Mouse (Mus musculus): Measurements from ENCODE around the gene Eif4ebp2. TPM values are rescaled to one million over a fixed set of nuclear protein-coding genes. Genes with fewer than 3 reads are reported as not detected.

Gene Eif4ebp2
- 100 to 1,000 TPM; 103 to 109 TPM for total RNA-seq (2021)
- long read RNA-seq, experiment 1, full-length matches to known transcripts = 19 of 44 reads
- long read RNA-seq, experiment 1, partial matches to known transcripts = 1 of 44 reads
- long read RNA-seq, experiment 1, other reads (novel, unspliced or antisense) = 24 of 44 reads
- long read RNA-seq, experiment 2, full-length matches to known transcripts = 10 of 43 reads
- long read RNA-seq, experiment 2, partial matches to known transcripts = 1 of 43 reads
- long read RNA-seq, experiment 2, other reads (novel, unspliced or antisense) = 32 of 43 reads

DNA sequence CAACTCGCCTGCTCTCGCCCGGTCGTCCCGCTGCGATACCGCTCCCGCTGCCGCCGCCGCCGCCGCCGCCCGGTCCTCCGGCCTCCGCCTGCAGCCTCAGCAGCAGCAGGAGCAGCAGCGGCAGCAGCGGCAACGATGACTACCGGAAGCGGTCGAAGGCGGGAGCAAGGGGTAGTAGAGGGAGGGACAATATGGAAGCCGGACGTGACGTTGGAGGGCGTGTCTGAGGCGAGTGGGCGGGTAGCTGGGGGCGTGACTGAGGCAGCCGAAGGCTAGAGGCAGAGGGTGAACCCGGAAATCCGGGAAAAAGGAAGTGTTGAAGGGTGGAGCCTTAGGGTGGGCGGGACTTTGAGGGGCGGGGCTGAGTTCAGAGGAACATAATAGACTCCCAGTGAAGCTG, at the start of gene Eif4ebp2:
Gene Eif4ebp2 (minus strand): TSS at position 17 of the 400 bp plus-strand sequence.
- peak; percentile 98 for DNase-seq

DNA sequence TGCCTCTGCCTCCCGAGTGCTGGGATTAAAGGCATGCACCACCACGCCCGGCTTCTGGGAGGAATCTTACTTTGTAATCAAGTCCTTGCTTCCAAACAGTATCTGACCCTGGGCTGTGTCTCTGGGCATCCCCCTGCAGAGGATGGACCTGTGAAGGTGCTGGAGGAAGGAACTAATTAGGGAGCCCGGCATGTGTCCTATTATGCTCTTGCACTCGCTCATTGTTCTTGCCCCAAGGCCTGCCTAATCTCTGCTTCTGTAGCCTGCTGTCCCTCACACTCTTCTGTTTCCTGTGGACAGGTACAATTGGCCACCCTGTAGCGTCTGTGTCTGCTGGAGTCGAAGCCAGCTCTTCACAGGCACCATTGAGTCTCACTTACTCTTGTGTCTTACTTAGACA, 48.3 kb upstream of the Eif4ebp2 start:
- DNase-seq = no peak

GRCm38 (mm10) chr10:61499505-61500466, 47.3 kb upstream of the Eif4ebp2 start:
- no peak for DNase-seq

DNA sequence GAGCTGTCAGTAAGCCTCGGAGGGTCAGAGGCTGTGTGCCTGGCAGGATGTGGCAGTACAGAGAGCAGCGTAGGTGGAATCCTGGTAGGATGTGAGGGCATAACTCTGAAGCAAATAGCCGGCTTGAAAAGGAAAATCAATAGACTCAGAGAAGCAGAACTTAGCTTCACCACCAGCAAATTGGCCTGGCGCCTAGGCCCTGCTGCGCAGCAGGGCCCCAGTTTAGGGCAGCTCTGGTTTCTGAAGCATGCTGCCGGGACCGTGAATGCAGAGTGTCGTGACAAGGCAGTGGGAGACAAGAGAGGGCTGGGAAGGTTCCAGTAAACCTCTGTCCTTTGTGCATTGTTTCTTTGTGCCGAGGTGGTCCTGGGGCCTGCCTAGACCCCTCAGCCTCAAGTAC, 43.8 kb upstream of the Eif4ebp2 start:
- peak; percentile 35 for DNase-seq

DNA sequence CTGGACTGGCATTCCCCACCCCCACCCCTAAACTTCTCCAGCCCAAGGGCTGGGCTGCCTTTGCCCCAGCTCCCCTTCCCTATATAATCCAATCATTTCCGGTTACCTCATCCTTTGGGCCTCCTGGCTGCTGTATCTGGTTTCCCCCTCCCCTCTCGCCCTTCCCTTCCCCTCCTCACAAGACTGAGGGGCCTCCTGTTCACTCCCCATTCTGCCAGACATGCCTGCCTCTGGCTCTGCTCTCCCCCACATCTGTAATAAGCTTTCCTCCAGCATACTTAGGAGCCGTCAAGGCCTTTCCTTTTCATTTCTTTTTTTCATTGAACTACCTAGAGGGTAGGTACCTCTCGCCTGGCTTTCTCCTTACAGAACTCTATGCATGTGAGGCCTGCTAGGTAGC, 43.0 kb upstream of the Eif4ebp2 start:
- DNase-seq = no peak

- peak; percentile 83 for DNase-seq
Observed at GRCm38 (mm10) chr10:61492040-61492439, 39.6 kb upstream of the Eif4ebp2 start.

- DNase-seq = no peak
Observed at GRCm38 (mm10) chr10:61491573-61491972, 39.1 kb upstream of the Eif4ebp2 start.

- no peak for DNase-seq
Observed at GRCm38 (mm10) chr10:61488522-61489110, 36.2 kb upstream of the Eif4ebp2 start.

DNA sequence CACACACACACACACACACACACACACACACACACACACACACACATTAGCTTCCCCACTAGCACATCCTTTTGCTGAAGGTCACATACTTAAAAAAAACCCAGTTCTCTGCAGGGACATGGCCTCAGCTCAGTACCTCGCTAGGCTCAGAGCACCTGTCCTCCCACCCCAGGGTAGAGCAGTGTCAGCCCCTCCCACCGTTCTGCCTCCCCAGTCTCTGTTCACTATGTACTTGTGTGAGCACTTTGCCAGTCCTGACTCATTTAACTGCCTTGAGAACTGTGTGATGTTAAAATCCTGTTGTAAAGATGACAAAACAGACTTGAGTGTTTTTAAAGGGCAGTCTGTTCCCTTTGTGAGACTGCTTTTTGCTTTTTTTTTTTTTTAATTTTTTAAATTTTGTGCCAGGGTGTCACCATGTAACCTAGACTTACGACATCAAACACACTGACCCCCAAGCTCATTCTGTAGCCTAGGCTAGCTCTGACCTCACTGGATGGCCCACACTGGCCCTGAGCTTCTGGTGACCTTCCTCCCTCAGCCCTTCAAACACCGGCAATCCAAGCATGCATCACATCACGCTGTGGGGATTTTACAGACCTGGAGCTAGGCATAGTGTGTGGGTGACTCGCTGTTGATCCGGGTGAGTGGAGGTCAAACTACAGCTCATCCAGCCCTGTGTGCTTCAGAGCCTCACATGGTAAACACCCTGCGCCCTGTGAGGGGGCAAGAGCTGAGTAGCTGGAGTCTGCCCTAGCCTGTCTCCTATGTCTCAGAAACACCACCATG, 34.3 kb upstream of the Eif4ebp2 start:
- DNase-seq = no peak

DNA sequence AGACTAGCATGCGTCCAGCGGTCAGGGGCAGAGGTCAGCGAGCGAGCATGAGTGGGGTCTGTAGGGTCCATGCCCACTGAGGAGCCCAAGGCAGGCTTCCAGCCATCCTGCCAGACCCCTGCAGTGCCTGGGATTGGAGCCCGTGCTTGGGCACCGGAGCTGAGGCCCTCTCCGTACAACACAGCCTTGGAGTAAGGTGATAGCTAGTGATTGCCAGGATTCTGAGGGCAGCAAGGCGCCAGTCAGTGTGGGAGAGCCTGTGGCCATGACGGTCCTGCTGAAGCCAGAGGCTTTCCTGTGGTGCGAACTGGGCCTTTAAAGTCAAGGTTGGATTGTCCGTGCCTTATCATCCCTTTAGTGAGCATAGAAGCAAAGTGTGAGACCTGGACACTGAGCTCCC, 32.3 kb upstream of the Eif4ebp2 start:
- no peak for DNase-seq

- DNase-seq = no peak
Observed at GRCm38 (mm10) chr10:61482771-61483170, 30.3 kb upstream of the Eif4ebp2 start.

- no peak for DNase-seq
Observed at GRCm38 (mm10) chr10:61480488-61480887, 28.0 kb upstream of the Eif4ebp2 start.

DNA sequence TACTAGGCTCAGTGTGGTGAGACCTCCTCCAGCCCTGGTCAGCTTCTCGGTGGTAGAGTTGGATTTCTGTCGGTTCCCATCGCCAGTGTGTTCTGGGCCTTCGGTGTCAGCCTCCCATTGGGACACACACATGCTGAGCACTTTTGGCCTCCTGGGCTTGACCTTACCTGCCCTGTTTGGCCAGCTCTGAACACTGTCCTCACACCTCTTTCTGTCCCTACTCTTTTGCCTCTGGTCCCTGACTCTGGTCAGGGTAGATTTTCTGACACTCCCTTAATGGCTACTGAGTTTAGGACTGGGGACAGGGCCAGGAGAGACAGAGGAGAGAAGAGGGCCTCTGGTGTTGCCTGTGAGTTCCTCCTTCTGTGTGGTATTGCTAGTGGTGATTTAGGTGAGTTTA, 27.5 kb upstream of the Eif4ebp2 start:
- DNase-seq = no peak

- DNase-seq = no peak
Observed at GRCm38 (mm10) chr10:61479461-61479860, 27.0 kb upstream of the Eif4ebp2 start.

GRCm38 (mm10) chr10:61476440-61477165, 24.1 kb upstream of the Eif4ebp2 start:
- DNase-seq = peak; percentile 64

DNA sequence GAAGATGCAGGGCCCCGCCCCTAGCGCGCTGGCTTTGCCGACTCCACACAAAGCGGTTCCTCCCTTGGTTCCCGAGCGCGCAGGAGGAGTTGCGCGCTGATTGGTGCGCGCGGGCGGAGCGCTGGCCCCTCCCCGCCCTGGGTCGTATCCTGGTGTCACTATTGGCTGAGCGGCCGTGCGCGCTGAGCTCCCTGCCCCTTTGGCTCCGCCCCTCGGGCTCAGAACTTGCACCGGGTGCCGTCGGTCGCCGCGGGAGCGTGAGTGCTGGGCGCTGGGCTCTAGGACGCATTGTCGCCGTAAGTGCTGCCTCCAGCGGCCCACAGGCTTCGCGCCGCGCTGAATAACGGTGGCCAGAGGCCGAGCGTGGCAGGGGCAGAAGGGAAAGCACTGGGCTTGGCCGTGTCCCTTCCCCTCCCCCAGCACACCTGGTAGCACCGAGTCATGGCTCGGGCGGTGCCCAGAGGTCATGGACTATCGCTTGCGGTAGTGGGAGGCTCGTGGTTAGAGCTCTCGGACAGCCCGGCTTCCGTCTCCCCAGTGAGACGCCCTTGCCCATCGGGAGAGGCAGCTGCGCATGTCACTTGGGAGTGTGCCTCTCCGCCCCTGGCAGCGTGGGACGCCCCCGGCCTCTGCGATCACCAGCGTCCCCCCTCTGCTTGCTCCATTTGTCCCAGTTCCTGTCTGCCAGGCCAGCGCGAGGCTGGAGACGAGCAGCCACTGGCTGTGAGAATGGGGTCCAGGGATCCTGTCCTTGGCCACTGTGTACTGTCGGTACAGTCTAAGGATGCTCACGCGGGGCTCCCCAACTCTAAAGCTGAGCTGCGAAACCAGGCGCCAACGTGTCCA, 23.4 kb upstream of the Eif4ebp2 start, which contains the start of gene Lrrc20:
Gene Lrrc20 (plus strand): TSS at position 208 of the 846 bp plus-strand sequence.
- DNase-seq = peak; percentile 92

- DNase-seq = no peak
Observed at GRCm38 (mm10) chr10:61474344-61474743, 21.9 kb upstream of the Eif4ebp2 start.

DNA sequence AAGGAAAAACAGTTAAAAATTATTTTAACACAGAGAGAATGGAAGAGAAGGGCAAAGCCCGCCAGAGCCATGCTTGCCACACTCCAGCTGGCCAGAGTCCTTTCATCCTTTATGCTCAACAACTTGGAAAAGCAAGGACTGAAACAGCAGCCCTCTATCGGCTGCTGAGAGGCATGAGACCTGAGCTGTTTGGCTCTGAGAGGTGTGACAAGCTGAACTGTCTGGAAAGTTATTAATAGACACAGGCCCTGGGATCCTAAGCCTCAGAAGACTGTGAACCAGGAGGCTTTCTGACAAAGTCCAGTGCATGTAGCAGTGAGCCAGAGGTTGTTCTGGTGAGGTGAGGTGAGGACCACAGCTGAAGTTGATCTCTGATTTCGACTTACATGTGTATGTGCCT, 21.2 kb upstream of the Eif4ebp2 start:
- no peak for DNase-seq

- no peak for DNase-seq
Observed at GRCm38 (mm10) chr10:61468900-61469299, 16.4 kb upstream of the Eif4ebp2 start.

- no peak for DNase-seq
Observed at GRCm38 (mm10) chr10:61466873-61467272, 14.4 kb upstream of the Eif4ebp2 start.

All from gastrocnemius, postnatal 10 days (tissue).